Mouse (Mus musculus): ENCODE results near the gene Grin3b.

Grin3b gene

GRCm38 (mm10) chr10:79989272-79989786 lies 18.8 kb downstream of the Grin3b start:
- no peak for DNase-seq

- no peak for DNase-seq
Measured at GRCm38 (mm10) chr10:79989870-79990269, 19.4 kb downstream of the Grin3b start.

GRCm38 (mm10) chr10:79991099-79991498 lies 20.6 kb downstream of the Grin3b start:
- no peak for DNase-seq

GRCm38 (mm10) chr10:79991548-79991947 lies 21.0 kb downstream of the Grin3b start:
- no peak for DNase-seq

- no peak for DNase-seq
Measured at GRCm38 (mm10) chr10:79994397-79995115, 24.0 kb downstream of the Grin3b start.

- no peak for DNase-seq
Measured at GRCm38 (mm10) chr10:79995636-79996035, 25.1 kb downstream of the Grin3b start.

GRCm38 (mm10) chr10:79996272-79997033 lies 25.9 kb downstream of the Grin3b start, which contains the start of gene Abca7:
TSS of gene Abca7 (plus strand) at chr10:79996494.
- peak; percentile 97 to 99 for DNase-seq

- DNase-seq, result peak; percentile 74 to 80
Measured at GRCm38 (mm10) chr10:79997034-79997760, 26.7 kb downstream of the Grin3b start.

- no peak for DNase-seq
Measured at GRCm38 (mm10) chr10:79997819-79998218, 27.3 kb downstream of the Grin3b start.

GRCm38 (mm10) chr10:80001945-80002344 lies 31.4 kb downstream of the Grin3b start:
- no peak for DNase-seq

- DNase-seq, result no peak
Measured at GRCm38 (mm10) chr10:80002829-80003228, 32.3 kb downstream of the Grin3b start.

- no peak for DNase-seq
Measured at GRCm38 (mm10) chr10:80003374-80004232, 33.1 kb downstream of the Grin3b start.

GRCm38 (mm10) chr10:80004233-80004705 lies 33.8 kb downstream of the Grin3b start:
- DNase-seq, result no peak

- DNase-seq, result no peak
Measured at GRCm38 (mm10) chr10:80011740-80012139, 41.2 kb downstream of the Grin3b start.

GRCm38 (mm10) chr10:80013609-80014008 lies 43.1 kb downstream of the Grin3b start:
- DNase-seq, result no peak

GRCm38 (mm10) chr10:80014484-80015290 lies 44.2 kb downstream of the Grin3b start:
- peak; percentile 62 to 72 for DNase-seq

GRCm38 (mm10) chr10:80015583-80015982 lies 45.1 kb downstream of the Grin3b start:
- peak in 1 of 2 experiments; percentile 43 for DNase-seq

- DNase-seq, result peak; percentile 84 to 93
Measured at GRCm38 (mm10) chr10:80016511-80016910, 46.0 kb downstream of the Grin3b start, which contains the start of gene Arhgap45. TSS of gene Arhgap45 (plus strand) at chr10:80016653.

- DNase-seq, result no peak
Measured at GRCm38 (mm10) chr10:80016931-80017330, 46.4 kb downstream of the Grin3b start.

GRCm38 (mm10) chr10:80017361-80017760 lies 46.8 kb downstream of the Grin3b start:
- peak; percentile 96 to 98 for DNase-seq

GRCm38 (mm10) chr10:80017771-80018170 lies 47.3 kb downstream of the Grin3b start:
- DNase-seq, result peak; percentile 71 to 76
